Mouse (Mus musculus) neural tube, embryonic 12.5 days (tissue): ENCODE measurements around the gene Ube2h. TPM values are rescaled to one million over a fixed set of nuclear protein-coding genes. Genes with fewer than 3 reads are reported as not detected.

Experiments
- ATAC-seq: fragments of 200-750 bp; cut with Nextera tagmentation; 2 replicates; pipeline ENCODE4 v1.8.0; 2017; ENCODE audit warnings: low read depth, mild to moderate bottlenecking, moderate TSS enrichment, moderate library complexity; ENCODE audit not compliant: low FRiP score
- H3K27ac ChIP-seq: fragments of 300-500 bp; sonication (generic); 2 replicates; pipeline ENCODE4 v1.5.1; 2016
- H3K27me3 ChIP-seq: fragments of 300-500 bp; sonication (generic); replicated peaks from 2 replicates; pipeline ENCODE4 v1.6.1; 2016; ENCODE audit warnings: mild to moderate bottlenecking
- H3K36me3 ChIP-seq: fragments of 300-500 bp; sonication (generic); 2 replicates; pipeline ENCODE4 v1.6.1; 2016; ENCODE audit warnings: mild to moderate bottlenecking
- H3K4me1 ChIP-seq: fragments of 300-500 bp; sonication (generic); 2 replicates; pipeline ENCODE4 v1.6.1; 2016
- H3K4me2 ChIP-seq: fragments of 300-500 bp; sonication (generic); replicated peaks from 2 replicates; pipeline ENCODE4 v1.6.1; 2016; ENCODE audit warnings: mild to moderate bottlenecking
- H3K4me3 ChIP-seq: fragments of 300-500 bp; sonication (generic); 2 replicates; pipeline ENCODE4 v1.5.1; 2016
- H3K9ac ChIP-seq: fragments of 300-500 bp; sonication (generic); 2 replicates; pipeline ENCODE4 v1.6.1; 2016; ENCODE audit warnings: mild to moderate bottlenecking
- H3K9me3 ChIP-seq: fragments of 300-500 bp; sonication (generic); 2 replicates; pipeline ENCODE4 v1.6.1; 2016; ENCODE audit warnings: mild to moderate bottlenecking
- WGBS: fragments of 180-500 bp; shearing (Covaris S2); methylation state at CpG from one replicate; pipeline ENCODE4 v1.1.7; 2016; 5-methylcytosine and 5-hydroxymethylcytosine counted together
- polyA plus RNA-seq: library from polyadenylated mRNA; unstranded; fragments of >200 nt; fragmentation: Nextera tagmentation; extraction: Ambion mirVana; gene quantifications from 2 replicates; pipeline ENCODE4 v1.2.1, GENCODE M21; 2016

The Ube2h gene
- polyA plus RNA-seq, 1 experiment from 2014 or later = 69.9 TPM

GRCm38 (mm10) chr6:30238079-30238478 lies 66.3 kb downstream of the Ube2h start:
- no peaks in the 10 kb centered on the region for H3K9me3 ChIP-seq
- 93% methylated on average over 2 of the region's 2 CpGs for WGBS
- H3K4me1 ChIP-seq = no peaks in the 10 kb centered on the region
- no peak overlapping the region for H3K4me2 ChIP-seq
- ATAC-seq = no peak
- no peak overlapping the region for H3K9ac ChIP-seq
- no peak overlapping the region for H3K27ac ChIP-seq
- no peaks in the 10 kb centered on the region for H3K27me3 ChIP-seq
- no peak overlapping the region for H3K4me3 ChIP-seq
- peaks cover 21% of the 10 kb centered on the region; the same call in 1 of the 2 replicates for H3K36me3 ChIP-seq

- WGBS = 100% methylated on average over 1 of the region's 1 CpGs
- no peaks in the 10 kb centered on the region for H3K9me3 ChIP-seq
- H3K4me2 ChIP-seq = no peak overlapping the region
- H3K9ac ChIP-seq = no peak overlapping the region
- H3K27ac ChIP-seq = no peak overlapping the region
- no peak for ATAC-seq
- peaks cover 26% of the 10 kb centered on the region; the same call in 1 of the 2 replicates for H3K36me3 ChIP-seq
- H3K4me3 ChIP-seq = no peak overlapping the region
- H3K4me1 ChIP-seq = no peaks in the 10 kb centered on the region
- H3K27me3 ChIP-seq = no peaks in the 10 kb centered on the region
Observed at GRCm38 (mm10) chr6:30236564-30236963, 67.8 kb downstream of the Ube2h start.

GRCm38 (mm10) chr6:30231758-30232293 lies 72.5 kb downstream of the Ube2h start:
- no peak for ATAC-seq
- Histone ChIP-seq H3K9ac (no peak overlapping the region), H3K27ac (no peak overlapping the region), H3K4me1 (no peaks in the 10 kb centered on the region), H3K27me3 (no peaks in the 10 kb centered on the region), H3K36me3 (peaks cover 14% of the 10 kb centered on the region; the same call in 1 of the 2 replicates), H3K4me3 (no peak overlapping the region), H3K4me2 (no peak overlapping the region), H3K9me3 (no peaks in the 10 kb centered on the region)
- 95% methylated on average over 4 of the region's 4 CpGs for WGBS

GRCm38 (mm10) chr6:30230246-30230645 lies 74.1 kb downstream of the Ube2h start:
- H3K9me3 ChIP-seq = no peaks in the 10 kb centered on the region
- WGBS = 89% methylated on average over 7 of the region's 7 CpGs
- no peak overlapping the region for H3K4me3 ChIP-seq
- H3K4me2 ChIP-seq = no peak overlapping the region
- H3K9ac ChIP-seq = no peak overlapping the region
- no peaks in the 10 kb centered on the region for H3K4me1 ChIP-seq
- no peak overlapping the region for H3K27ac ChIP-seq
- peaks cover 19% of the 10 kb centered on the region; the same call in 1 of the 2 replicates for H3K36me3 ChIP-seq
- no peak for ATAC-seq
- H3K27me3 ChIP-seq = no peaks in the 10 kb centered on the region

GRCm38 (mm10) chr6:30228921-30229320 lies 75.4 kb downstream of the Ube2h start:
- WGBS = 85% methylated on average over 2 of the region's 2 CpGs
- no peaks in the 10 kb centered on the region for H3K9me3 ChIP-seq
- no peak overlapping the region for H3K9ac ChIP-seq

GRCm38 (mm10) chr6:30228353-30228752 lies 76.0 kb downstream of the Ube2h start:
- no peaks in the 10 kb centered on the region for H3K4me1 ChIP-seq
- 60% methylated on average over 5 of the region's 5 CpGs for WGBS

More at GRCm38 (mm10) chr6:30228921-30229320, 75.4 kb downstream of the Ube2h start:
- no peak for ATAC-seq
- Histone ChIP-seq H3K27ac (no peak overlapping the region), H3K36me3 (peaks cover 18% of the 10 kb centered on the region; the same call in 1 of the 2 replicates), H3K4me3 (no peak overlapping the region), H3K4me2 (no peak overlapping the region), H3K27me3 (no peaks in the 10 kb centered on the region), H3K4me1 (no peaks in the 10 kb centered on the region)

GRCm38 (mm10) chr6:30226971-30227700 lies 77.2 kb downstream of the Ube2h start:
- no peaks in the 10 kb centered on the region for H3K4me1 ChIP-seq
- H3K9ac ChIP-seq = no peak overlapping the region
- no peak for ATAC-seq
- H3K4me3 ChIP-seq = no peak overlapping the region
- H3K9me3 ChIP-seq = no peaks in the 10 kb centered on the region
- H3K4me2 ChIP-seq = no peak overlapping the region
- WGBS = 80% methylated on average over 7 of the region's 7 CpGs
- H3K27ac ChIP-seq = no peak overlapping the region
- no peaks in the 10 kb centered on the region for H3K27me3 ChIP-seq
- peaks cover 7% of the 10 kb centered on the region; the same call in 1 of the 2 replicates for H3K36me3 ChIP-seq

More at GRCm38 (mm10) chr6:30228353-30228752, 76.0 kb downstream of the Ube2h start:
- H3K36me3 ChIP-seq = peaks cover 13% of the 10 kb centered on the region; the same call in 1 of the 2 replicates
- no peaks in the 10 kb centered on the region for H3K9me3 ChIP-seq
- no peaks in the 10 kb centered on the region for H3K27me3 ChIP-seq
- no peak for ATAC-seq
- H3K27ac ChIP-seq = no peak overlapping the region
- no peak overlapping the region for H3K4me2 ChIP-seq
- no peak overlapping the region for H3K4me3 ChIP-seq
- no peak overlapping the region for H3K9ac ChIP-seq

- Histone ChIP-seq H3K27ac (no peak overlapping the region), H3K27me3 (no peaks in the 10 kb centered on the region), H3K9ac (no peak overlapping the region), H3K9me3 (no peaks in the 10 kb centered on the region), H3K4me2 (no peak overlapping the region), H3K4me1 (no peaks in the 10 kb centered on the region), H3K4me3 (no peak overlapping the region), H3K36me3 (peaks cover 20% of the 10 kb centered on the region)
- no peak for ATAC-seq
- WGBS = 83% methylated on average over 1 of the region's 1 CpGs
Observed at GRCm38 (mm10) chr6:30224693-30225092, 79.6 kb downstream of the Ube2h start.

GRCm38 (mm10) chr6:30222321-30222720 lies 82.0 kb downstream of the Ube2h start:
- peaks cover 35% of the 10 kb centered on the region for H3K36me3 ChIP-seq
- H3K4me3 ChIP-seq = no peak overlapping the region
- no peak for ATAC-seq
- H3K4me1 ChIP-seq = no peaks in the 10 kb centered on the region
- H3K27me3 ChIP-seq = no peaks in the 10 kb centered on the region
- no peak overlapping the region for H3K9ac ChIP-seq
- H3K9me3 ChIP-seq = no peaks in the 10 kb centered on the region
- no peak overlapping the region for H3K27ac ChIP-seq
- H3K4me2 ChIP-seq = no peak overlapping the region
- WGBS = 83% methylated on average over 1 of the region's 1 CpGs

GRCm38 (mm10) chr6:30217581-30217980 lies 86.8 kb downstream of the Ube2h start:
- H3K4me3 ChIP-seq = no peak overlapping the region
- H3K27ac ChIP-seq = no peak overlapping the region
- no peak for ATAC-seq
- no peaks in the 10 kb centered on the region for H3K4me1 ChIP-seq
- no peak overlapping the region for H3K9ac ChIP-seq
- no peaks in the 10 kb centered on the region for H3K27me3 ChIP-seq
- no peaks in the 10 kb centered on the region for H3K9me3 ChIP-seq
- 98% methylated on average over 3 of the region's 3 CpGs for WGBS
- H3K36me3 ChIP-seq = peaks cover 39% of the 10 kb centered on the region
- H3K4me2 ChIP-seq = no peak overlapping the region

GRCm38 (mm10) chr6:30212468-30212867 lies 91.9 kb downstream of the Ube2h start:
- no peak overlapping the region for H3K27ac ChIP-seq
- peaks cover 14% of the 10 kb centered on the region; the same call in 1 of the 2 replicates for H3K36me3 ChIP-seq
- no peak for ATAC-seq
- H3K27me3 ChIP-seq = no peaks in the 10 kb centered on the region
- no peak overlapping the region for H3K9ac ChIP-seq
- H3K4me1 ChIP-seq = no peaks in the 10 kb centered on the region
- 91% methylated on average over 8 of the region's 8 CpGs for WGBS
- H3K4me3 ChIP-seq = no peak overlapping the region
- no peaks in the 10 kb centered on the region for H3K9me3 ChIP-seq
- H3K4me2 ChIP-seq = no peak overlapping the region

GRCm38 (mm10) chr6:30211641-30212455 lies 92.5 kb downstream of the Ube2h start:
- no peaks in the 10 kb centered on the region for H3K9me3 ChIP-seq
- no peak for ATAC-seq
- 78% methylated on average over 16 of the region's 16 CpGs for WGBS
- H3K9ac ChIP-seq = no peak overlapping the region
- H3K27me3 ChIP-seq = no peaks in the 10 kb centered on the region
- no peak overlapping the region for H3K27ac ChIP-seq
- H3K4me3 ChIP-seq = no peak overlapping the region
- no peak overlapping the region for H3K4me2 ChIP-seq
- peaks cover 14% of the 10 kb centered on the region; the same call in 1 of the 2 replicates for H3K36me3 ChIP-seq
- H3K4me1 ChIP-seq = no peaks in the 10 kb centered on the region
